Mouse (Mus musculus) urinary bladder, postnatal 36 days (tissue): ENCODE results near the gene Nckap5l.
A peak's percentile ranks its signal among the peaks of the same experiment; 100 is the strongest.
"Not testable (repeated sequence)": the region's sequence is repeated elsewhere in the genome, so short reads cannot be mapped to it uniquely, and the experiment has no call there.

ENCODE experiments used
- DNase-seq, 2 experiments: peaks; one replicate each; pipeline ENCODE4 v3.0.0; 2022; ENCODE audit warnings: low spot score in 2 of 2, mixed read lengths in 1 of 2

Gene Nckap5l

DNA sequence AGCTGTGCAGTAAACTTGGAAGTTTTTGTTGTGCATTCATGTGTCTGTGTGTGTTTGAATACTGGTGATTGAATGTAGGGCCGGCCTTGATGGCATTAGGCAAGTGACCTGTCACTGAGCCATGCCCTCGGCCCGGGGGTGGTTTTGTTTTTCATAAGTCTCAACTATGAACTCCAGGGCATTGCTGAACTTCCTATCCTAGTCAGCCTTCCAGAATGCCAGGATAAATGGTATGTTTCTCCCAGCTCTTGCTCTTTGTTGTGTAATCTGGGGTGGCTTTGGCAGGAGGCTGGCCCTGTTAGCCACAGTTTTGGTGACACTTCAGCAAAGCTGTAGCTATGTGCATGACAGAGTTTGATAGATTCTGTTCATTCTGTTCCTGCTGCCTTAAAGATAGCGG, 60.7 kb downstream of the Nckap5l start:
- DNase-seq, result peak in 1 of 2 experiments; percentile 37

DNA sequence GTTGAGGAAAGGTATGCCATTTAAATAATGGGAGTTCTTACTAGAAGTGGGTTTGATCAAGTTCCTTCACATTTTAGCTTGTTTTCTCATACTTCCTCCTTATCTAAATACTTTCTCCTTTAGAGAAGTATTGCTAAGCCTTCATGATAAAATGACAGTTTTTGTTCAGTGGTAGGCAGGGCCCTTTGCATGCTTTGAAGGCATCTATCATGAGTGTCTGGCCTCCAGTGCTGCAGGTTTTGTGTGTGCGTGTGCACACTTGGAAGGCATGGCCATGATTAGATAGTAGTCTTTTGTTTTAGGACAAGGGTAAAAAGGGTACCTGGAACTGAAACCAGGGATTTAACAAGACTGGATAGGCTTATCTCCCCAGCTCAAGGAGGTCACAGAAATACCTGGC, 61.1 kb downstream of the Nckap5l start:
- no peak for DNase-seq

DNA sequence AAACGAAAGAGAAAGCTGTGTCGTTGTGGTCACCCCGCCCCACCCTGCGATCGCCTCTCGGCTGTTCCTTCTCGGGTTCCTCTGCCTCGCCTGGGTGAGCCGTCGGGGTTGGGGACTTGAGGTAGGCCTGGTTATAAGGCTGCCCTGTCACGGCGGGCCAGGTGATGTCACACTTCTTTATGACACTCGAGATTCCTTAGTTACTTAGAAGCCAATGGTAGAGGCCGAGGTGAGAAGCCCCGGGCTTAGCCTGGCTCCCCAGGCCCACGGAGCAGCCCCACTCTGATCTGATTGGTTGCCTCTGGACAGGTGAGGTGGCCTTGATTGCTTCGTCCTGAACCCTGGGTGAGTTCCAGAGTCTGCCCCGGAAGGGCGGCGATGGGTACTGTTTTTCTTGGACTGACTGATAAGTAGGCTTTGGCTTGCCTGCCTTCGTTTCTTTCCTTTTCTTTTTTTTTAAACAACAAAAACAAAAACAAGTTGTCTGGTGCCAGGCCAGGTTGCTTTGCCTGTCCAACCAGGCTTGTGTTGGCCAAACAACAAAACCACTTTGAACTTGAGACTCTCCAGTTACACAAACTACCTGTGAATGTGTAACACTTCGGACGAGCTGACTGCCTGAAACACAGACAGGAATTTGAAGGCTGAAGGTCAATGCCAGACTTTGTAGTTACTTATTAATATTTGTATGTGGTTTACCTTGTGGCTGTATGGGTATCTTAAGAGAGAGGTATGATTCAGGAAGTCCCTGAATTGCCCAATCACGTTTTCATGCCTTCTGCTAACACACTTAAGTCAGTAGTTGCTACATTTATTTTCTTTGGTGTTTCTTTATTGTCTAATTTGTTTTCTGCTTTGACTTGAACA, 63.9 kb downstream of the Nckap5l start:
- DNase-seq, result peak in 1 of 2 experiments; percentile 70

DNA sequence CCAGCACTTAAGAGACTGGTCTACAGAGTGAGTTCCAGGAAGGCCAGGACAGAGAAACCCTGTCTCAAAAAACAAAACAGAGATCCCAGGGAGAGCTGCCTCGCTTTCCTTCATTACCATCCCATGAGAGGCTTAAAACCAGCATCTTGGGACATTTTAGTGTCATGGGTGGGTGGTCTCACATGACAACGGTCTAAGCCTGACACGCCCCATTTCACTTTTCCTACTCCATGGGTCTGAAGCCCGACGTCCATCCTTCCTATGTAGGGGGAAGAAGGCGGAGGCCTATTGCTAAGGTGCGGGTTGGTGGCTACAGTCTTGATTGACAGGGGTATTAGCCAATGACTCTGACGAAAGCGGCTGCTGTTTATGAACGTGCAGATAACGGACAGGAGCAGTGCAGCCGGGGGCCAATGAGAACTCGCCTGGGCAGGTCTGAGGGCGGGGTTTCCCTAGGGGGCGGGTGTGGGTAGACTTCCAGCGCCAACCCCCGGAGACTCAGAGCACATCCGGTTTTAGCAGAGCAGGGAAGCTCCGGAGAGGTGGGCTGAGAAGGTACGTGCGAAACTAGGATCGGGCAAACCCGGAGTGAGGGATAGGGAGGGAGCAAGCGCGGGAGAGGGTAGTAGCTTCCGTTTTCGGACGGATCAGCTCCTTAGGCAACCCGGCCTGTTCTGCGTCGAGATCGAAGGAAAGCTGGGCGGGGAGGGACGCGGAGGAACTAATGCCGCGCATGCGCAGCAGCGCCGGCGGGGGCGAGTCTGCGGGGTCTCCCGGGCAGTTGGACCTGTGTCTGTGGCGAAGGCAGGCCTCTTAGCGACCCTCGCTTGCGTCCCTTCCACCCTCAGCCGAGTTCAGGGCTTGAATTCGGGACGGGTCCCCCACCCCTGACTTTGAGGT, 64.8 kb downstream of the Nckap5l start, which contains the start of gene Tmbim6:
Gene Tmbim6 (plus strand): TSS at position 397 of the 900 bp plus-strand sequence.
- peak; percentile 99 for DNase-seq

DNA sequence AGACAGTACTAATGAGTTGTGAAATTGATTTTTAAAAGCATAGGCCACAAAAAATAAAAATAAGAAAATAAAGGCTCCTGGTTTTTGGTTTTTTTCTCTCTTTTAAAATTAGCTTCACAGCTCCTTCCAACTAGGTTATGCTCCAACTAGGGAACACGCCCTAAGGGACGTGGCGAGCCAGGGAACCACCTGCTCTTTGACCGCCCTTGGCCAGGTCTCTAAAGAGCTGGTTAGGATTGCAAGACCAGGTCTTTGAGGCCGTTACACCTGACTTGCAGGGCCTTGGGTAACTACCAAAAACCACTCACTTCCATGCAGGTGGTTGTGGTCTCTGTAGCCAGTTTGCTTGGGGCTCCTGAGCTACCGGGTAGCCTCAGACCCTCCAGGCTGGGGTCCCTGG, 65.6 kb downstream of the Nckap5l start:
- no peak for DNase-seq

DNA sequence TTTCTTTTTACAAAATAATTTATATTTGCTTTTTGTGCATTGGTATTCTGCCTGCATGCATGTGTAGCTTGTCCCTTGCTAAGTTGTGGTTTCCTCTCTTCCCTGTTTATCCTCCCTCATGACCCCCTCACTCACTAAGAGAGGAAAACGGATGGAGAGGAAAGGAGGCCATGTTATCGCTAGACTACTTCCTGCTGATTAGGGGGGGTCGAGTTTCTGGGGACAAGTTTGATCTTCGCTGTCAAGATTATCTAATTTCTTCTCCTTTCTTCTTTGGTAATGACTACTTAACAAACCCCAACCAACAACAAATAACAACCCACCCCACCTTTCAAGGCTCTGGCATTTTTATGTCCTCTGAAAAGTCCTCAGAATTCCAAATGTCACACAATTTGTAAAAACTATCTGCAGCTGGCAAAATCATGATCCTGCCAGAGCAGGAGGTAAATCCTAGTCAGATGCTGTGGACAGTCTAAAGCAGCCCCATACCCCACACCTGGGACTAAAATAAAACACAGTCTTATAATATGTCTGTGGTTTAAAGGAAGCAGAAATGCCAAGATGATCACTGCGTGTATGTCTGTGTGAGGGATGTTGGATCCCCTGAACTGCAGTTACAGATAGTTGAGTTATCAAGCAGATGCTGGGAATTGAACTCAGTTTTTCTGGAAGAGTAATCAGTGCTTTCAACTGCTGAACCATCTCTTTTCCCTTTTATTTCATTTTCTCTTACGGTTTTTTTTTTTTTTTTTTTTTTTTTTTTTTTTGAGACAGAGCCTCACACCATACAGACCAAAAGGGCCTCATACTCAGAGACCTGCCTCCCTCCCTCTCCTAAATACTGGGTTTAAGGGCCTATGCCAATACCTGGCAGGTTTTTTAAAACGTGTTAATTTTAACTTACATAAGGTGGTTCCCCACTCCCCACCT, 66.8 kb downstream of the Nckap5l start:
- no peak for DNase-seq

DNA sequence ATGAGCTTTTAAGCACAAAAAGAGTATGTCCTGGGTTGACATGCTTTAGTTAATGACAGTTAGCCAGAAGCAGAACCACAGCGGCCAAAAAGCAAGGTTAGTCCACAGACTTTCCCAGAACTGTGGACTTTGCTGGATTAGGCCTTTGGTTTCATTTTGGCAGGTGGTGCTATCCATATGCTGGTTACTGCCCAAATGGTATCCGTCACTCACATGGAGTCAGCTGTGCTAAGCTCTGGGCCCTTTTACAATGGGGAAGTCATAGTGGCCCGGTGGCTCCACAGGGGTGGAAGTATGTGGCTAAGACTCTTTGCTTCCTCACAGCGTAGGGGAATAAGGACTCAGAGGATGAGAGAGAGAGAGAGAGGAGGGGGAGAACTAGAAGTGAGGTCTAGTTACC, 69.6 kb downstream of the Nckap5l start:
- no peak for DNase-seq

DNA sequence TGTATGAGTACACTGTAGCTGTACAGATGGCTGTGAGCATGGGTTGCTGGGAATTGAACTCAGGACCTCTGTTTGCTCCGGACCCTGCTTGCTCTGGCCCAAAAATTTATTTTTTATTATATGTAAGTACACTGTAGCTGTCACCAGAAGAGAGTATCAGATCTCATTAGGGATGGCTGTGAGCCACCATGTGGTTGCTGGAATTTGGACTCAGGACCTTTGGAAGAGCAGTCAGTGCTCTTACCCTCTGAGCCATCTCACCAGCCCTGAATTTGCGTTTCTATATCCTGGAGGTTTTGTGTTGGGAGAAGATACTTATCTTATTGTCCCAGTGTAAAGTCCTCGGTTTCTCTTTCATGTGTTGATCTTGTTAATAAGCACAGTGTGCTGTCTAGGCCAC, 70.8 kb downstream of the Nckap5l start:
- DNase-seq, result no peak

DNA sequence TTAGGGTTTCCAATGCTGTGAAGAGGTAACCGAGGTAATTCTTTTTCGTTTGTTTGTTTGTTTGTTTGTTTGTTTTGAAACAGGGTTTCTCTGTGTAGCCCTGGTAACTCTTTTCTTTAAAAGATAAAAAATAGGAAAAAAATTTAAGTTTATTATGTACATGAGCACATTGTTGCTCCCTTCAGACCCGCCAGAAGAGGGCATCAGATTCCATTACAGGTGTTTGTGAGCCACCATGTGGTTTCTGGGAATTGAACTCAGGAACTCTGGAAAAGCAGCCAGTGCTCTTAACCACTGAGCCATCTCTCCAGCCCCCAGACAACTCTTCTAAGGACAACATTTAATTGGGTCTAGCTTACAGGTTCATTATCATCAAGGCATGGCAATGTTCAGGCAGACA, 71.4 kb downstream of the Nckap5l start:
- DNase-seq, result not testable (repeated sequence)

DNA sequence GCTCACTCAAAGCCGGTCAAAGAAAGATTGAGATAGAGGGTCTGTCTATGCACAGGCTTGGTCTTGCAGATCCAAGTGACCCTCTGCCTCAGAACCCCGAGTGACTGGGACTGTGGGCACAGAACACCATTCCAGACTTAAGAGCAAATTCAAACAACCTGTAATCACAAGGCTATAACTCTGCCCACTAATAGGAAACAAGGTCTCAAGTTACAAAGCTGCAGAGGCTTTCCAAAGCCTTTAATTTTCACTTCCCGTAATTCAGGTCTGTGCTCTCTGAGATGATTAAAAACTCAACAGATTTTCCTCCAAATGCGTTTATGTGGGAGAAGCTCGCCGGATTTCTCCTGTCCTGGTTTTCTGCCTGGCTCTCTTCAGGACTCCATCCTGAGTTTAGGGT, 73.5 kb downstream of the Nckap5l start:
- DNase-seq, result no peak

DNA sequence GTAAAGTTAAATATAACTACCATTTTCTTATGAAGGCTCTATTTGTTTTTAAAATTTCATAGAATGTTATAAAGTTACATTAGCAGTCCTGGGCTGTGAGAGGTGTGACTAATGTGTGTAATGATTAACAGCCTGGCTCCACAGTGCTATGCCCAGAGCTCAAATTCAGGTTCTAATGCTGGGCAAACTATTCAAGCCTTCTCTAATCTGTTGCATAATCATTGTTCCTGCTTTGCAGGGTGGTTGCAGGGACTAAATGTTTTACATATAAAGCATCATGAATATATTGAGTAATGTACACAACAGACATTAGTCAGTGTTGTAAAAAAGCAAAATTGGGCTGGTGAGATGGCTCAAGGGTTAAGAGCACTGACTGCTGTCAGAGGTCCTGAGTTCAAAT, 74.7 kb downstream of the Nckap5l start:
- DNase-seq, result no peak

DNA sequence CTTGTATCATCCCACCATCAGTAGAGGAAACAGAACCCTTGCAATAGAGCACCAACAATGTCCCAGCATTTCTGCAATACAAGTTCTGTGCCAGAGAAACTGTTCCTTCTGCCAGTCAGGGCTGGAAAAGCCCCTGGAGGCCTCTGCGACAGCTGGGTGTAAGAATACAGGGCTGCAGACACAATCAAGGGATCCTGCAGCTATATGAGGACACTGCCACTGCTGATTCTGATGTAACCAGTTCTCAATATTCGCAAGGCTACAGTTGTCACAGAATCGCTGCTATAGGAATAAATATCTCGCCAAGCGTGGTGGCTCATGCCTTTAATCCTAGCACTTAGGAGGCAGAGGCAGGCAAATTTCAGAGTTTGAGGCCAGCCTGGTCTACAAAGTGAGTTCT, 81.3 kb downstream of the Nckap5l start:
- DNase-seq, result no peak

DNA sequence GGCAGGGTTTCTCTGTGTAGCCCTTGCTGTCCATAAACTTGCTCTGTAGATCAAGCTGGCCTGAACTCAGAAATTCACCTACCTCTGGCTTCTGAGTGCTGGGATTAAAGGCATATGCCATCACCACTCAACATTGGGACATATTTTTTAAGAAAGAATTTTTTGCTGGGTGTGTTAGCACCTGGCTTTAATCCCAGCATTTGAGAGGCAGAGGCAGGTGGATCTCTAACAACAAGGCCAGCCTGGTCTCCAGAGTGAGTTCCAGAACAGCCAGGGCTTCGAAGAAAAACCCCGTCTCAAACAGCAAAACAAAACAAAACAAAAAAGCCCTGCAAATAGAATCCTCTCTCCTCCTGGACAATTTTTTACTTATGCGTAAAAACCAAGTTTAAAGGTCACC, 82.0 kb downstream of the Nckap5l start:
- no peak for DNase-seq

DNA sequence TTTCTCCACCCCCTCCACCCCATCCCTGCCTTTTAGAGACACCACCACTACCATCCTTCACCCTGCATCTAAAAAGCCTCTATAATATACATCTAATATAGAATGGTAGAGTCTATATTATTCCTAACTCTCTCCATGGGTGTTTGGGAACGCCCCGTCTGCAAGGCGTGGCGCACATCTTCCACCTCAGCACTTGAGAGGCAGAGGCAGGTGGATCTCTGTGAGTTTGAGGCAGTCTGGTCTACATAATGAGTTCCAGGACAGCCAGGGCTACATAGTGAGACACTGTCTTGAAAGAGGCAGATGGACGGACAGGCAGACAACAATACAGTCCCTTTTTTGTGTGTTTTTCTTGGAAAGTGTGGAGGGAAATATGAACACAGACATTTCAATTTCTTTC, 82.5 kb downstream of the Nckap5l start:
- DNase-seq, result no peak

DNA sequence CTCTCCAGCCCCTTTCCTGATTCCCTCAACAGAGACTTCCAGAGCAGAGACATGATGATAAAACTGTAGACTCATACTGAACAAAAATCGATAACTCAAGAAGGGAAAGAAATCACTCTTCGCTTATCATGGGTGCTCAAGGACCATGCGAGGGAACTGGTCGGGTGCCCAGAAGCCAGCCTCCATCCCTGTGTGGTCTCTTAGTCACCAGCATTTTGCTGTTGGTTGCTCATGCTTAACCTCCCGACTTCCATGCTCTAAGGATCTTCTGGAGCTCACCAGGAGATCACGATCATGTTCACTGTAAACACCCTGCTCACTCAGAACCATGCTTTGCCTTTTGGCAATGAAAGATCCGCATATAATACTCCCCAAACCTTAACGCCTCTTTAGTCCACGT, 84.8 kb downstream of the Nckap5l start:
- no peak for DNase-seq
